Mouse (Mus musculus) testis, adult 2 months (tissue): ENCODE measurements around the gene Mbtps1. TPM values are rescaled to one million over a fixed set of nuclear protein-coding genes. Genes with fewer than 3 reads are reported as not detected.

Experiments
- H3K27ac ChIP-seq: fragments of 200-500 bp; 2 replicates; pipeline ENCODE4 v1.5.1; 2012; ENCODE audit warnings: low read depth, low read length; ENCODE audit not compliant: control insufficient read depth, insufficient read depth
- H3K27me3 ChIP-seq: fragments of 200-500 bp; 2 replicates; pipeline ENCODE4 v1.6.1; 2012; ENCODE audit warnings: mild to moderate bottlenecking, low read length, moderate library complexity; ENCODE audit not compliant: control insufficient read depth, insufficient read depth
- H3K36me3 ChIP-seq: fragments of 200-500 bp; 2 replicates; pipeline ENCODE4 v1.6.1; 2012; ENCODE audit warnings: mild to moderate bottlenecking, low read length; ENCODE audit not compliant: control insufficient read depth, insufficient read depth
- H3K4me1 ChIP-seq: fragments of 200-500 bp; 2 replicates; pipeline ENCODE4 v1.6.1; 2012; ENCODE audit warnings: low read length; ENCODE audit not compliant: control insufficient read depth, insufficient read depth
- H3K4me3 ChIP-seq: fragments of 200-500 bp; 2 replicates; pipeline ENCODE4 v1.5.1; 2012; ENCODE audit warnings: low read depth, mild to moderate bottlenecking, low read length, moderate library complexity, mixed read lengths; ENCODE audit not compliant: control insufficient read depth
- CTCF ChIP-seq: fragments of 200-500 bp; IDR thresholded peaks from 2 replicates; pipeline ENCODE4 v1.5.1; 2012; ENCODE audit warnings: low read depth, mild to moderate bottlenecking, inconsistent platforms, low read length, moderate library complexity; ENCODE audit not compliant: control insufficient read depth, insufficient read depth, insufficient replicate concordance
- POLR2A ChIP-seq: fragments of 200-500 bp; IDR thresholded peaks from 2 replicates; pipeline ENCODE4 v1.6.1; 2012; ENCODE audit warnings: low read depth, mild to moderate bottlenecking, inconsistent platforms, low read length, moderate library complexity; ENCODE audit not compliant: control insufficient read depth
- polyA plus RNA-seq: library from polyadenylated mRNA; depleted of rRNA; stranded (reverse); fragments of >200 nt; gene quantifications from 2 replicates; pipeline ENCODE4 v1.2.3, GENCODE M21; 2012

Mbtps1 gene
- polyA plus RNA-seq, 1 experiment: 25.2 TPM

GRCm38 (mm10) chr8:119571135-119571534 lies 12.6 kb upstream of the Mbtps1 start:
- no peak overlapping the region for H3K4me3 ChIP-seq
- H3K27ac ChIP-seq: no peak overlapping the region

GRCm38 (mm10) chr8:119569881-119570280 lies 11.3 kb upstream of the Mbtps1 start:
- Histone ChIP-seq H3K4me3 (no peak overlapping the region), H3K4me1 (peaks cover 8% of the 10 kb centered on the region), H3K27me3 (no peaks in the 10 kb centered on the region), H3K36me3 (peaks cover 2% of the 10 kb centered on the region), H3K27ac (no peak overlapping the region)
- TF ChIP-seq POLR2A: no peak
- TF ChIP-seq CTCF: no peak

More at GRCm38 (mm10) chr8:119571135-119571534, 12.6 kb upstream of the Mbtps1 start:
- H3K36me3 ChIP-seq: peaks cover 2% of the 10 kb centered on the region; the same call in 1 of the 2 replicates
- TF ChIP-seq CTCF (no peak), POLR2A (no peak)
- H3K4me1 ChIP-seq: peaks cover 8% of the 10 kb centered on the region
- H3K27me3 ChIP-seq: no peaks in the 10 kb centered on the region

DNA sequence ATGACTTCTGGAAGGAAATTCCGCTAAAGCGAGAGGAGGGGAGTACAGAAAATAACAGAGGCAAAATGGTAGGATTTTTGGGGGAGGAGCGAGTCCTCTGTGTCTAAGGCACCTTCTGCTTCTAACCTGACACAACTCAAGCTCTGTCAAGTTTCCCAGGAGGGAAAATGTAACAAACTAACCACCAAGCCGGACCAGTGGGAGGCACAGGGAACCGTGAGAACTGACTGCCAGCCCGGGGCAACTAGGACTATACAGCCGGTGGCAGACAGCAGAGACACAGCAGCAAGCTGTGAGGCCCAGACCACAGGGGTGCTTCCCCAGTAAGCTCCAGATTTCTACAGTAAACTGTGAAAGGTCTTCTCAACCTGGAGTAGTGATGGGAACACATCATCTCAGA lies 10.4 kb upstream of the Mbtps1 start:
- H3K27me3 ChIP-seq: no peaks in the 10 kb centered on the region
- TF ChIP-seq POLR2A: no peak
- TF ChIP-seq CTCF: no peak
- H3K4me1 ChIP-seq: peaks cover 6% of the 10 kb centered on the region
- H3K36me3 ChIP-seq: peaks cover 2% of the 10 kb centered on the region
- H3K4me3 ChIP-seq: no peak overlapping the region
- no peak overlapping the region for H3K27ac ChIP-seq

- Histone ChIP-seq H3K4me3 (no peak overlapping the region), H3K27ac (no peak overlapping the region), H3K36me3 (peaks cover 2% of the 10 kb centered on the region), H3K4me1 (peaks cover 5% of the 10 kb centered on the region), H3K27me3 (no peaks in the 10 kb centered on the region)
- no peak for TF ChIP-seq CTCF
- no peak for TF ChIP-seq POLR2A
Observed at GRCm38 (mm10) chr8:119568251-119568650, 9.7 kb upstream of the Mbtps1 start.

- TF ChIP-seq CTCF (no peak), POLR2A (no peak)
- Histone ChIP-seq H3K27me3 (no peaks in the 10 kb centered on the region), H3K4me1 (no peaks in the 10 kb centered on the region), H3K27ac (no peak overlapping the region), H3K4me3 (no peak overlapping the region), H3K36me3 (peaks cover 2% of the 10 kb centered on the region)
Observed at GRCm38 (mm10) chr8:119566367-119566766, 7.8 kb upstream of the Mbtps1 start.

GRCm38 (mm10) chr8:119563849-119564251 lies 5.3 kb upstream of the Mbtps1 start:
- peaks cover 4% of the 10 kb centered on the region for H3K4me1 ChIP-seq
- H3K27ac ChIP-seq: no peak overlapping the region
- TF ChIP-seq POLR2A: no peak
- TF ChIP-seq CTCF: no peak
- no peak overlapping the region for H3K4me3 ChIP-seq
- peaks cover 2% of the 10 kb centered on the region for H3K36me3 ChIP-seq
- H3K27me3 ChIP-seq: no peaks in the 10 kb centered on the region

DNA sequence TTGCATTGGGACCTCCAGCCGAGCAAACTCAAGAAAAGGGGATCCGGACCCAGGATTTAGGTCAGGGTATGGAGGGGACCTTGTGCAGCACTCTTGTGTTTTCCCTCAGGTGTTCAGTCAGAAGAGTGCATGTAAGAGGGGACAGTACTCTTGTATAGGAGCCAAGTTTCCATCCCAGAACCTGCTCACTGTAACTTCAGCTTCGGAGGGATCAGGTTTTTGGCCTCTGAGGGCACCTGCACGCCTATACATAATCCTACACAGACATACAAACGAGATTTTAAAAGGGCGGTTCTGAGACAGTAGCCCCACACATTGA lies 826 bp upstream of the Mbtps1 start:
- Histone ChIP-seq H3K36me3 (no peaks in the 10 kb centered on the region; the same call in 1 of the 2 replicates), H3K4me1 (peaks cover 12% of the 10 kb centered on the region), H3K27me3 (no peaks in the 10 kb centered on the region), H3K4me3 (peak overlapping the region; percentile 98), H3K27ac (peak overlapping the region; percentile 82)
- TF ChIP-seq CTCF (no peak), POLR2A (0 out of 2 replicates have a peak, but pooled peaks have one; percentile 27)
